Mouse (Mus musculus) lung, embryonic 15.5 days (tissue): Measurements from ENCODE around the gene Tymp. TPM values are rescaled to one million over a fixed set of nuclear protein-coding genes. Genes with fewer than 3 reads are reported as not detected.

Experiments
- ATAC-seq: fragments of 200-750 bp; cut with Nextera tagmentation; 2 replicates; pipeline ENCODE4 v1.8.0; 2017; ENCODE audit warnings: moderate number of reproducible peaks, borderline replicate concordance; ENCODE audit not compliant: low FRiP score, low TSS enrichment; ENCODE audit errors: extremely low read depth
- H3K27ac ChIP-seq: fragments of 300-500 bp; sonication (generic); 2 replicates; pipeline ENCODE4 v1.5.1; 2015; ENCODE audit warnings: moderate library complexity, mild to moderate bottlenecking, inconsistent platforms
- H3K27me3 ChIP-seq: fragments of 300-500 bp; sonication (generic); 2 replicates; pipeline ENCODE4 v1.6.1; 2015; ENCODE audit warnings: inconsistent platforms
- H3K36me3 ChIP-seq: fragments of 300-500 bp; sonication (generic); 2 replicates; pipeline ENCODE4 v1.6.1; 2015; ENCODE audit warnings: inconsistent platforms
- H3K4me1 ChIP-seq: fragments of 300-500 bp; sonication (generic); 2 replicates; pipeline ENCODE4 v1.6.1; 2015; ENCODE audit warnings: inconsistent platforms
- H3K4me2 ChIP-seq: fragments of 300-500 bp; sonication (generic); 2 replicates; pipeline ENCODE4 v1.6.1; 2015; ENCODE audit warnings: inconsistent platforms, mild to moderate bottlenecking, moderate library complexity
- H3K4me3 ChIP-seq: fragments of 300-500 bp; sonication (generic); 2 replicates; pipeline ENCODE4 v1.5.1; 2015; ENCODE audit warnings: mild to moderate bottlenecking, inconsistent platforms
- H3K9ac ChIP-seq: fragments of 300-500 bp; sonication (generic); 2 replicates; pipeline ENCODE4 v1.6.1; 2015; ENCODE audit warnings: inconsistent platforms
- H3K9me3 ChIP-seq: fragments of 300-500 bp; sonication (generic); 2 replicates; pipeline ENCODE4 v1.6.1; 2016; ENCODE audit warnings: inconsistent platforms
- whole genome bisulfite sequencing: fragments of 180-500 bp; shearing (Covaris S2); methylation state at CpG from one replicate; pipeline ENCODE4 v1.1.7; 2015; 5-methylcytosine and 5-hydroxymethylcytosine counted together
- polyA plus RNA-seq: library from polyadenylated mRNA; unstranded; fragments of >200 nt; fragmentation: Nextera tagmentation; extraction: Ambion mirVana; gene quantifications from 2 replicates; pipeline ENCODE4 v1.2.1, GENCODE M21; 2015

The Tymp gene
- polyA plus RNA-seq, 1 experiment from 2014 or later: 1.7 TPM

- no peak for ATAC-seq
Observed at GRCm38 (mm10) chr15:89390081-89390480, 13.2 kb upstream of the Tymp start.

GRCm38 (mm10) chr15:89387127-89387526, 10.3 kb upstream of the Tymp start:
- Histone ChIP-seq H3K36me3 (no peaks in the 10 kb centered on the region), H3K9me3 (no peaks in the 10 kb centered on the region), H3K4me3 (no peak overlapping the region), H3K9ac (no peak overlapping the region), H3K4me1 (no peaks in the 10 kb centered on the region), H3K27me3 (peaks cover 9% of the 10 kb centered on the region), H3K27ac (no peak overlapping the region), H3K4me2 (no peak overlapping the region)
- ATAC-seq: no peak
- 41% methylated on average over 12 of the region's 12 CpGs for WGBS

More at GRCm38 (mm10) chr15:89390081-89390480, 13.2 kb upstream of the Tymp start:
- 86% methylated on average over 10 of the region's 10 CpGs for WGBS
- no peak overlapping the region for H3K4me2 ChIP-seq
- H3K9ac ChIP-seq: no peak overlapping the region
- no peaks in the 10 kb centered on the region for H3K9me3 ChIP-seq
- H3K4me1 ChIP-seq: no peaks in the 10 kb centered on the region
- H3K36me3 ChIP-seq: no peaks in the 10 kb centered on the region
- H3K27me3 ChIP-seq: peaks cover 4% of the 10 kb centered on the region; the same call in 1 of the 2 replicates
- H3K27ac ChIP-seq: no peak overlapping the region
- H3K4me3 ChIP-seq: no peak overlapping the region

GRCm38 (mm10) chr15:89384617-89385016, 7.8 kb upstream of the Tymp start, which contains the start of gene Klhdc7b:
Klhdc7b (plus strand) TSS chr15:89384917.
- H3K36me3 ChIP-seq: no peaks in the 10 kb centered on the region
- H3K4me3 ChIP-seq: no peak within 1 kb of the TSS
- no peak within 1 kb of the TSS for H3K4me2 ChIP-seq
- no peak within 1 kb of the TSS for H3K9ac ChIP-seq
- ATAC-seq: no peak
- no peak within 1 kb of the TSS for H3K27ac ChIP-seq
- peaks cover 26% of the 10 kb centered on the region for H3K27me3 ChIP-seq
- no peaks in the 10 kb centered on the region for H3K9me3 ChIP-seq
- 83% methylated on average over 7 of the region's 7 CpGs for WGBS
- peaks cover under 1% of the 10 kb centered on the region; the same call in 1 of the 2 replicates for H3K4me1 ChIP-seq

- Histone ChIP-seq H3K9me3 (no peaks in the 10 kb centered on the region), H3K4me2 (peak overlapping the region; percentile 76), H3K27ac (no peak overlapping the region), H3K36me3 (no peaks in the 10 kb centered on the region), H3K9ac (no peak overlapping the region), H3K4me1 (peaks cover 17% of the 10 kb centered on the region), H3K4me3 (peak overlapping the region; percentile 41), H3K27me3 (peaks cover 61% of the 10 kb centered on the region)
- WGBS: 11% methylated on average over 10 of the region's 10 CpGs
- ATAC-seq: no peak
Observed at GRCm38 (mm10) chr15:89379429-89379828, 2.6 kb upstream of the Tymp start.

- 1% methylated on average over 33 of the region's 33 CpGs for WGBS
- ATAC-seq: no peak
- Histone ChIP-seq H3K4me2 (peak within 1 kb of the TSS; percentile 76), H3K4me3 (peak within 1 kb of the TSS; percentile 41), H3K9me3 (no peaks in the 10 kb centered on the region), H3K27me3 (peaks cover 61% of the 10 kb centered on the region), H3K36me3 (no peaks in the 10 kb centered on the region), H3K27ac (no peak within 1 kb of the TSS), H3K9ac (peak within 1 kb of the TSS; percentile 18; the same call in 1 of the 2 replicates), H3K4me1 (peaks cover 21% of the 10 kb centered on the region)
Observed at GRCm38 (mm10) chr15:89378831-89379401, 2.1 kb upstream of the Tymp start, which contains the start of gene Odf3b. Odf3b (minus strand) TSS chr15:89379282.

GRCm38 (mm10) chr15:89377938-89378828, 1.3 kb upstream of the Tymp start:
- peaks cover 61% of the 10 kb centered on the region for H3K27me3 ChIP-seq
- H3K9ac ChIP-seq: peak overlapping the region; percentile 18; the same call in 1 of the 2 replicates
- peak overlapping the region; percentile 41 for H3K4me3 ChIP-seq
- peaks cover 23% of the 10 kb centered on the region for H3K4me1 ChIP-seq
- no peak overlapping the region for H3K27ac ChIP-seq
- ATAC-seq: no peak
- WGBS: 10% methylated on average over 46 of the region's 46 CpGs
- peak overlapping the region; percentile 76 for H3K4me2 ChIP-seq
- H3K36me3 ChIP-seq: no peaks in the 10 kb centered on the region
- H3K9me3 ChIP-seq: no peaks in the 10 kb centered on the region

- Histone ChIP-seq H3K4me2 (no peak overlapping the region), H3K4me3 (no peak overlapping the region), H3K27ac (no peak overlapping the region), H3K36me3 (peaks cover 4% of the 10 kb centered on the region), H3K4me1 (peaks cover 28% of the 10 kb centered on the region), H3K9me3 (no peaks in the 10 kb centered on the region), H3K27me3 (peaks cover 59% of the 10 kb centered on the region), H3K9ac (no peak overlapping the region)
- ATAC-seq: no peak
- 3% methylated on average over 18 of the region's 18 CpGs for WGBS
Observed at GRCm38 (mm10) chr15:89377362-89377761, 523 bp upstream of the Tymp start.

- Histone ChIP-seq H3K36me3 (peaks cover 17% of the 10 kb centered on the region), H3K4me1 (peaks cover 28% of the 10 kb centered on the region), H3K27ac (no peak overlapping the region), H3K4me2 (no peak overlapping the region), H3K9me3 (no peaks in the 10 kb centered on the region), H3K4me3 (no peak overlapping the region), H3K27me3 (peaks cover 50% of the 10 kb centered on the region), H3K9ac (no peak overlapping the region)
- 69% methylated on average over 7 of the region's 7 CpGs for WGBS
- no peak for ATAC-seq
Observed at GRCm38 (mm10) chr15:89376040-89376439, 799 bp downstream of the Tymp start.

- WGBS: 89% methylated on average over 17 of the region's 17 CpGs
- Histone ChIP-seq H3K27ac (no peak overlapping the region), H3K4me1 (peaks cover 28% of the 10 kb centered on the region), H3K4me2 (peak overlapping the region; percentile 84; the same call in 1 of the 2 replicates), H3K4me3 (no peak overlapping the region), H3K9ac (peak overlapping the region; percentile 77; the same call in 1 of the 2 replicates), H3K36me3 (peaks cover 28% of the 10 kb centered on the region), H3K27me3 (peaks cover 42% of the 10 kb centered on the region), H3K9me3 (no peaks in the 10 kb centered on the region)
- no peak for ATAC-seq
Observed at GRCm38 (mm10) chr15:89374801-89375534, 1.9 kb downstream of the Tymp start.

- Histone ChIP-seq H3K4me2 (peak overlapping the region; percentile 84), H3K36me3 (peaks cover 34% of the 10 kb centered on the region), H3K9me3 (no peaks in the 10 kb centered on the region), H3K27me3 (peaks cover 37% of the 10 kb centered on the region), H3K4me3 (peak overlapping the region; percentile 64), H3K4me1 (peaks cover 25% of the 10 kb centered on the region), H3K27ac (peak overlapping the region; percentile 93; the same call in 1 of the 2 replicates), H3K9ac (peak overlapping the region; percentile 77)
- WGBS: 48% methylated on average over 9 of the region's 9 CpGs
- ATAC-seq: no peak
Observed at GRCm38 (mm10) chr15:89374340-89374739, 2.5 kb downstream of the Tymp start.

GRCm38 (mm10) chr15:89373762-89374248, 3.0 kb downstream of the Tymp start, which contains the start of gene Sco2:
Sco2 (minus strand) TSS chr15:89373846.
- Histone ChIP-seq H3K9ac (peak within 1 kb of the TSS; percentile 77), H3K4me3 (peak within 1 kb of the TSS; percentile 64), H3K9me3 (no peaks in the 10 kb centered on the region), H3K27ac (peak within 1 kb of the TSS; percentile 93), H3K4me2 (peak within 1 kb of the TSS; percentile 84), H3K36me3 (peaks cover 39% of the 10 kb centered on the region), H3K4me1 (peaks cover 20% of the 10 kb centered on the region), H3K27me3 (peaks cover 31% of the 10 kb centered on the region)
- ATAC-seq: peak; percentile 74
- WGBS: under 1% methylated on average over 42 of the region's 42 CpGs
